Mouse (Mus musculus): ENCODE results near the gene Podxl2. TPM values are rescaled to one million over a fixed set of nuclear protein-coding genes. Genes with fewer than 3 reads are reported as not detected.

The Podxl2 gene
- total RNA-seq, 2 experiments from 2014 or later, result 0.92 TPM; not detected in 1

- no peak for ATAC-seq (replicated peaks; ENCODE audit: poor library complexity)
These were observed 14.7 kb upstream of the Podxl2 start for GRCm38 (mm10) chr6:88889410-88890042.

DNA sequence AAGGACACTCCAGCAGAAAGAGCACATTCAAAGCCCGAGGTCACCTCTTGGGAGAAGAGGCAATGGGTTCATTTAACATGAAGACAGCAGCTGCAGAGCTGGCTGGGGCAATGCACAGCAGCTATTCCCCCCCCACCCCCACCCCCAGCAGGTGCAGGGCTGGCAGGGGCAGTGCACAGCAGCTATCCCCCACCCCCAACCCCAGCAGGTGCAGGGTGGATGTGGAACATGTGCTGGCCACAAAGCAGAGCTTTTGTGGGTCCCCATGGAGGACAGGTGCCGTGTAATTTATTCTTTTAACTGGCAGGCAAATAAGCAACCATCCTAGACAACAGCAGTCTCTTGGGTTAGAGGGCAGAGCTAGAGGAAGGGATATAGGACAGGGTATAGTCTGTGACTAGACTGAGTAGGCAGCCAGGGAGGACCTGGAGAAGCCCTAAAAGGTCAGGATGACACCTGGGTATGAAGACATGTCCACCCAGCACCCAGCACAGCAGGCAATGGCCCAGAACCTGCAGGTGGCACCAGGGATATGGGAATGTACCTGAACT is 11.6 kb upstream of the Podxl2 start:
- ATAC-seq (replicated peaks; ENCODE audit: poor library complexity), result no peak

- ATAC-seq (replicated peaks; ENCODE audit: poor library complexity), result no peak
These were observed 11.0 kb upstream of the Podxl2 start for GRCm38 (mm10) chr6:88885644-88886416.

DNA sequence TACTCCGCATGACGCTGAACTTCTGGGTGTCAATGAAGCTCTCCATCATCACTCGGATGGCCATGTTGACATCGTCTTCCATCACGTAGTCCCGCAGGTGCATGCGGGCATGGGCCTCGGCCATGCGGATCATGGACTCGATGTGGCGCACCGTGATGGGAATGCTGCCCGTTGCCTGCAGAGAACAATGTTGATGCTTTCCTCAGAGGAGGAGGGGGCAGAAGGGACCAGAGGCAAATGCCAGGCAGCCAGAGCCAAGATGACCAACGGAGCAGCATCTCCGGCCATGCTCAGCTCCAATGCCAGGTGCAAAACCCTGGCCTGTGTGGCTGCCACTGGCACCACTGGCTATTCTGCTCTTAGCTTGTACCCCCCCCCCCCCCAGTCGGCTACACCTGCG is 9.8 kb upstream of the Podxl2 start:
- no peak for ATAC-seq (replicated peaks; ENCODE audit: poor library complexity)

- no peak for ATAC-seq (replicated peaks; ENCODE audit: poor library complexity)
These were observed 9.4 kb upstream of the Podxl2 start for GRCm38 (mm10) chr6:88884195-88884594.

DNA sequence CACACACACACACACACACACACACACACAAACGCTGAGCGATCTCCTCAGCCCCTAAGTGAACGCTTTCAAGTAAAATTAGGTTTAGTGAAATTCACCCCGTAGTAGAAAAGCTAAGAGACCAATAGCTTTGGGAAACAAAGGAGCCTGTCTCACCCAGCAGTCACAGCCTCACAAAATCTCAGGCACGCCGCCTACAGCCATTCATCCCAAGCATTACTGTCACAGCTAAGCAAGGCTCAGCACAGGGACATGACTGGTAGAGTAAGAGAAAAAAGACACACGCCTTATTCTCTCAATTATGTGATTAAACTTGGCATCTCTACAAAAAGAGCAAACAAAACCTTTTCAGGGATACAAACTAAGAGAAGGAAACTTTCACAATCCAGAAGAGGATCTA is 6.5 kb upstream of the Podxl2 start:
- ATAC-seq (replicated peaks; ENCODE audit: poor library complexity), result no peak

GRCm38 (mm10) chr6:88879471-88879870 is 4.6 kb upstream of the Podxl2 start:
- no peak for ATAC-seq (replicated peaks; ENCODE audit: poor library complexity)

DNA sequence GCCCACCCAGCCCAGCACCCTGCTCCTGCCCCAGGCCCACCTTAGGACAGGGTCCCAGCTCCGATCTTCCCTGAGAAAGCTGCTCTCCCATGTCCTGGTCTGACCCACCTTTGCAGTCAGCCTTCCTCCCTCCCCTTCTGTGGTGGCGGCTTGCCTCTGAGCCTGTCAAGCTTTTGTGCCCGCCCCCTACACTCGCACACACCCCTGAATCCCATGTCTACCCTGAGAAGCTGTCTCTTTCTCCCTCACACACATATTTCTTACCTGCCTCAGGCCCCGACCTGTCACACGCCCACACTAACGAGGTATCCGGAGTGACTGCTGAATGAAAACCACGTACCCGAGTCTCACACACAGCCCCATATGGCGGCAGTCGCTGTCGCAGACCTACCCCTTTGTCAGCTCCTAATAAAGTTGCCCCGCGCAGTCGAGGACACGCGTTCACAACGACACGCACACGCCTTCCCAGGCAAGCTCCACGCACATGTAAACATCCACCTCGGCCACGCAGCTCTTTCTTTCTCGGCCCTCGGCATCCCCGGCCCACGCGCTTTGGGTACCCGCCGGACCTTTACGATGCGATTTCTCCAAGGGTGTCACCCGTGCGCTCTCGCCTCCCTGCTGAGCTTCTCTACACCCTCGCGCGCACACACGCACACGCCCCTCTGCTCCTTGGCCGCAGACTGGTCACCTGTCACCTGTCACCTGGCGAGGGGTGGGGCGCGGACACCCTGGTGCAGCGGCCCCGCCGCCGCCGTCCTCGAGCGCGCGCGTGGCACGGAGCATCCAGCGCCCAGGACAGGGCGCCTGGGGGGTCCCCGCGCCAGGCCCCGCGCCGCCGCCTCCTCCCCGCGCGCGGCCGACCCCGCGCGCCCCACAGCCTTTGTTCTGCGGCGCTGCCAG is 628 bp downstream of the Podxl2 start:
- peak; percentile 26; the same call in 1 of the 2 replicates for ATAC-seq (replicated peaks; ENCODE audit: poor library complexity)

DNA sequence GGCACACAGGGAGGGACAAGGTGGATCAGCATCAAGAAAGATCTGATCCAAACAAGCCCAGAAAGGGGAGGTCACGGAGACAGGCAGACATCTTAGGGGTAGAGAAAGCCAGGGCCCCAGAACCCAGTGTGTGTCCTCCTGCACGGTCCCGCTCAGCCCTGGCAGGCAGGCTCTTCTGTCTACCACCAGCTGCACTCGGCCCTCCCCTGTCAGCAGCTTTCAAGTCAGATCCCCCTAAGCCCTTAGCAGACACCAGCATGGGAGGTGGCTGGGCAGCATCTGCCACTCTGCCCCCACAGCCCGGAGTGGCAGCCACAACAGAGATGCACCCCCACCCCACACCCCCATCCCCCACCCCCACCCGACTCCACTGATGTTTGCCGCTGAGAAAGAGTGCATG is 2.0 kb downstream of the Podxl2 start:
- ATAC-seq (replicated peaks; ENCODE audit: poor library complexity), result no peak

DNA sequence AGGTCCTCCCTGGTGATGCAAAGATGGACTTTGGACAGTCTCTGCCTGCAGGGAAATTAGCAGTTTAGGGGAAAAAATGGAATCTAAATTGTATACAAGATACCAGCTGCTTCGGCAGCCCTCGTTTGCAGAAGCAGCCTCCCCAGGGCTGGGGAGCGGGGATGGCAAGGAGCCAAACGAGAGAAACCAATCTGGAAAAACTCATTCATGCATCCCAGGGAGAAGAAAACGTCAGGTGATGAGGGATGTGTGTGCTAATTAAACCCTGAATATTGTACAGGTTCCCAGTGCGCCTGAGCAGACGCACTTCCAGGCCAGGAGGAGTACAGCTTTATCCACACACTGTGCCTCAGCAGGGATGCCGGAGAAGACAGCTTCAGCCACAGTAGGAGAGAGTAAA is 3.3 kb downstream of the Podxl2 start:
- no peak for ATAC-seq (replicated peaks; ENCODE audit: poor library complexity)

DNA sequence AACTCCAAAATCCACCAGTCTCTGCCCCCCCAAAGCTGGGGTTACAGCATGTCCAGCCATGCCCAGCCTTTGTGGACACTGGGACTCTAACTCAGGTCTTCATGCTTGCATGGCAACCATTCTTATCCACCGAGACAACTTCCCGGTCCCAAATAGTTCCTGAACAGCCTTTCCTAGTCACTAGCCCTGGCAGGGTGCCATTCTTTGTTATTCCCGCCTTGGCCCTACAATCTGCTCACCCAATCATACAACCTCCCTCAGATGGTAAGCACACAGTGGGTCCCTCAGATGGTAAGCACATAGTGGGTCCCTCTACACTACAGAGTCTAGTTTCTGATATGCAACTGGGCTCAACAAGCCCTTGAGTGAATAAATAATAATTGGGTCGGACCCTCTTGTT is 4.2 kb downstream of the Podxl2 start:
- no peak for ATAC-seq (replicated peaks; ENCODE audit: poor library complexity)

- no peak for ATAC-seq (replicated peaks; ENCODE audit: poor library complexity)
These were observed 5.4 kb downstream of the Podxl2 start for GRCm38 (mm10) chr6:88869459-88869858.

GRCm38 (mm10) chr6:88865704-88866103 is 9.1 kb downstream of the Podxl2 start:
- peak; percentile 43 for ATAC-seq (replicated peaks; ENCODE audit: poor library complexity)

- peak; percentile 95 for ATAC-seq (replicated peaks; ENCODE audit: poor library complexity)
These were observed 13.9 kb downstream of the Podxl2 start for GRCm38 (mm10) chr6:88860914-88861313.

GRCm38 (mm10) chr6:88858341-88858740 is 16.5 kb downstream of the Podxl2 start:
- ATAC-seq (replicated peaks; ENCODE audit: poor library complexity), result no peak

GRCm38 (mm10) chr6:88857830-88858229 is 17.0 kb downstream of the Podxl2 start:
- no peak for ATAC-seq (replicated peaks; ENCODE audit: poor library complexity)

DNA sequence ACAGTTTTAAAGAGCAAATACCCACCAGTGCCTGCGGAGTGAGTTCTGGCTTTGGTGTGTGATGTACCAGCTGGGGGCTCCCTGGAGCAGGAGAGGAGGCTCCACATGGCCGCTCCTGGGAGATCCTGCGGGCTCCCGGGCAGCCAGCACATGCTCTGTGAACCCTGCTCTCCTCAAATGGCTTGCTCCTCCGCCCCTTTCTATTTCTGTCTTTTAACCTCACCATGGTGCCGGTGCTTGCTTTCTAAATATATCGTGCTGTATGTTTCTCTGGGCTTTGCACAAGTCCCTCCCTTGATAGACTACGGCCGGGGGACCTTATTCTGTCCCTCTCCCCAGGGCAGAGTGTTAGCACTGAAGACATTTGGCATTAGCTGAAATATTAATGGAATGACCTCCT is 17.6 kb downstream of the Podxl2 start:
- no peak for ATAC-seq (replicated peaks; ENCODE audit: poor library complexity)

DNA sequence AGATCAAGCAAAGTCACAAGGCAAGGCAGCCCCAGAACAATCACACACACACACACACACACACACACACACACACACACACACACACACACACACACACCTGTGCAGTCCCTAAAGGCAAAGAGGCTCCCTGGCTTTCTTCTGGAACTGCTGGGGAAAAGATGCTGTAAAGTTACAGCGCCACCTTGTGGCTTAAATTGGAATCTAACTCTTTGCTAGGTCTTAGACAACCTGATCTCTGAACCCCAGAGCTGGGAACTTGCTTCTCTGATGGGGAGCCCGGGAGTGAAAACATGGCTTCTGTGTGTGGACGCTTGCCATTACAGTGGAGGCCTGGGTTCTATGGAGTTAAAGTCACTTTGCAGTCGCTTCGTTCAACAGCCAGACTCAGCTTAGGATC is 19.2 kb downstream of the Podxl2 start:
- ATAC-seq (replicated peaks; ENCODE audit: poor library complexity), result peak; percentile 83

- ATAC-seq (replicated peaks; ENCODE audit: poor library complexity), result no peak
These were observed 20.3 kb downstream of the Podxl2 start for GRCm38 (mm10) chr6:88854509-88854908.

DNA sequence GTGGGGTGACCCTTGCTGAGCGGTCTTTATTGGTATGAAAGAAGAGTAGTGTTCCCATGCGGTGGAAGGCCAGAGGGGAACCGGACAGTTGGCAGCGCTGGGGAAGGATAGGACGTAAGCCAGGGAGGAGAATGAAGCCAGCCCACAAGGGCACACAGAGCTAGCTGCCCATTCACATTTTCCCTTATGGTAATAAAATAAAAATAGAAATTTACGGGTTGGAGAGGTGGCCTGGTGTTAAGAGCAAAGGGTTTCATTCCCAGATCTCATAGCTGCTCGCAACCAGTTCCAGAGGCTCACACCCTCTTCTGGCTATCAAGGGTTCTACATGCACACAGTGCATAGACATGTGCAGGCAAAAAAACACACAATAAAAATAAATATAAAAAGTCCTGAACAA is 24.8 kb downstream of the Podxl2 start:
- no peak for ATAC-seq (replicated peaks; ENCODE audit: poor library complexity)

DNA sequence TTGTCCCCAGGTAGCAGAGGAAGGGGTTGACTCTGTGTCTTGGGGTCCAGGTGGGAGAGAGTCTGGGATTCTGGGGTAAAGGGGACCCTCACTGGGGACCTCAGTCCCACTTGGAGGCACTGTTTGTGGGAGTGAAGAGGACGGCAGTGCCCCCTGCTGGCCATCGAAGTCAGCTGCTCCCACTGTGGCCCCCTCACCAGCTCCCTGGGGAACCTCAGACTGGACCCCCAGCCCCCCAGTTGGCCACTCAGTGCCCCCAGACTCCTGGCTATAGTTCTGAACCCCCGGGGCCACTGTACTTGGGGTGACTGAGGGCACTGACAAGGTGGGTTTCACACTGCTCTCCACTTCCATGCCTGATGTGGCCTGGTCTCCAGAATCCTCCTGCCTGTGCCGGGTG is 25.6 kb downstream of the Podxl2 start:
- peak; percentile 78 for ATAC-seq (replicated peaks; ENCODE audit: poor library complexity)

Data from megakaryocyte progenitor cell, adult 5-6 weeks (primary cell).